Mouse (Mus musculus) stomach, embryonic 14.5 days (tissue): ENCODE measurements around the gene Acvr2a. TPM values are rescaled to one million over a fixed set of nuclear protein-coding genes. Genes with fewer than 3 reads are reported as not detected.

Experiments used
- ATAC-seq: fragments of 200-750 bp; cut with Nextera tagmentation; 2 replicates; pipeline ENCODE4 v1.8.0; 2017; ENCODE audit warnings: low read depth, moderate TSS enrichment; ENCODE audit not compliant: insufficient number of reproducible peaks, insufficient read depth, low FRiP score
- H3K27ac ChIP-seq: fragments of 300-500 bp; sonication (generic); 2 replicates; pipeline ENCODE4 v1.5.1; 2014; ENCODE audit warnings: mild to moderate bottlenecking, low read length, moderate library complexity, mixed read lengths
- H3K27me3 ChIP-seq: fragments of 300-500 bp; sonication (generic); 2 replicates; pipeline ENCODE4 v1.6.1; 2014; ENCODE audit warnings: low read length, control low read depth, mixed read lengths; ENCODE audit not compliant: control insufficient read depth, insufficient read depth
- H3K36me3 ChIP-seq: fragments of 300-500 bp; sonication (generic); 2 replicates; pipeline ENCODE4 v1.6.1; 2014; ENCODE audit warnings: mild to moderate bottlenecking, control low read depth, low read length, moderate library complexity, mixed read lengths; ENCODE audit not compliant: control insufficient read depth, insufficient read depth
- H3K4me1 ChIP-seq: fragments of 300-500 bp; sonication (generic); 2 replicates; pipeline ENCODE4 v1.6.1; 2014; ENCODE audit warnings: low read length, control low read depth, mixed read lengths; ENCODE audit not compliant: control insufficient read depth, insufficient read depth
- H3K4me2 ChIP-seq: fragments of 300-500 bp; sonication (generic); replicated peaks from 2 replicates; pipeline ENCODE4 v1.6.1; 2014; ENCODE audit warnings: low read depth, low read length, control low read depth
- H3K4me3 ChIP-seq: fragments of 300-500 bp; sonication (generic); 2 replicates; pipeline ENCODE4 v1.5.1; 2014; ENCODE audit warnings: low read depth, low read length, control low read depth
- H3K9ac ChIP-seq: fragments of 300-500 bp; sonication (generic); replicated peaks from 2 replicates; pipeline ENCODE4 v1.6.1; 2014; ENCODE audit warnings: low read depth, mild to moderate bottlenecking, control low read depth, low read length, moderate library complexity, mixed read lengths
- H3K9me3 ChIP-seq: fragments of 300-500 bp; sonication (generic); 2 replicates; pipeline ENCODE4 v1.6.1; 2016; ENCODE audit warnings: low read depth, low read length, control low read depth; ENCODE audit not compliant: control insufficient read depth
- WGBS: fragments of 180-500 bp; shearing (Covaris S2); extraction: QIAGEN DNeasy Blood & Tissue Kit; methylation state at CpG from one replicate; pipeline ENCODE4 v1.1.7; 2014; 5-methylcytosine and 5-hydroxymethylcytosine counted together
- polyA plus RNA-seq: library from polyadenylated mRNA; unstranded; fragments of >200 nt; fragmentation: Nextera tagmentation; extraction: Ambion mirVana; gene quantifications from 2 replicates; pipeline ENCODE4 v1.2.1, GENCODE M21; 2014

Gene Acvr2a
- polyA plus RNA-seq, 1 experiment from 2014 or later, result 19.8 TPM

GRCm38 (mm10) chr2:48814223-48815038 lies 522 bp downstream of the Acvr2a start:
- peak overlapping the region; percentile 67 for H3K4me3 ChIP-seq
- H3K27me3 ChIP-seq, result no peaks in the 10 kb centered on the region
- WGBS, result under 1% methylated on average over 75 of the region's 76 CpGs
- H3K36me3 ChIP-seq, result no peaks in the 10 kb centered on the region
- H3K4me2 ChIP-seq, result peak overlapping the region; percentile 85
- H3K9me3 ChIP-seq, result no peaks in the 10 kb centered on the region
- peak overlapping the region; percentile 53 for H3K9ac ChIP-seq
- H3K27ac ChIP-seq, result peak overlapping the region; percentile 94
- no peak; the same call in 1 of the 2 replicates for ATAC-seq
- H3K4me1 ChIP-seq, result 0 out of 2 replicates have a peak, but pooled peaks cover 9% of the 10 kb centered on the region

GRCm38 (mm10) chr2:48815039-48815590 lies 1.2 kb downstream of the Acvr2a start:
- H3K27ac ChIP-seq, result peak overlapping the region; percentile 94; the same call in 1 of the 2 replicates
- peak overlapping the region; percentile 53 for H3K9ac ChIP-seq
- WGBS, result 2% methylated on average over 15 of the region's 15 CpGs

GRCm38 (mm10) chr2:48816141-48817028 lies 2.5 kb downstream of the Acvr2a start:
- Histone ChIP-seq H3K36me3 (no peaks in the 10 kb centered on the region), H3K27me3 (no peaks in the 10 kb centered on the region), H3K4me2 (peak overlapping the region; percentile 85), H3K9me3 (no peaks in the 10 kb centered on the region), H3K27ac (no peak overlapping the region), H3K4me1 (0 out of 2 replicates have a peak, but pooled peaks cover 9% of the 10 kb centered on the region), H3K4me3 (peak overlapping the region; percentile 67), H3K9ac (peak overlapping the region; percentile 53; the same call in 1 of the 2 replicates)
- ATAC-seq, result no peak
- 13% methylated on average over 9 of the region's 9 CpGs for WGBS

More at GRCm38 (mm10) chr2:48815039-48815590, 1.2 kb downstream of the Acvr2a start:
- Histone ChIP-seq H3K4me1 (0 out of 2 replicates have a peak, but pooled peaks cover 9% of the 10 kb centered on the region), H3K4me3 (peak overlapping the region; percentile 67), H3K27me3 (no peaks in the 10 kb centered on the region), H3K36me3 (no peaks in the 10 kb centered on the region), H3K9me3 (no peaks in the 10 kb centered on the region), H3K4me2 (peak overlapping the region; percentile 85)
- no peak for ATAC-seq

GRCm38 (mm10) chr2:48825878-48826277 lies 12.0 kb downstream of the Acvr2a start:
- no peaks in the 10 kb centered on the region for H3K4me1 ChIP-seq
- H3K9me3 ChIP-seq, result no peaks in the 10 kb centered on the region
- WGBS, result 76% methylated on average over 2 of the region's 2 CpGs
- H3K4me2 ChIP-seq, result no peak overlapping the region
- ATAC-seq, result no peak
- H3K4me3 ChIP-seq, result no peak overlapping the region
- H3K27me3 ChIP-seq, result no peaks in the 10 kb centered on the region
- no peak overlapping the region for H3K27ac ChIP-seq
- H3K9ac ChIP-seq, result no peak overlapping the region
- no peaks in the 10 kb centered on the region for H3K36me3 ChIP-seq

- no peak overlapping the region for H3K4me3 ChIP-seq
- H3K4me2 ChIP-seq, result no peak overlapping the region
- H3K36me3 ChIP-seq, result no peaks in the 10 kb centered on the region
- H3K9me3 ChIP-seq, result no peaks in the 10 kb centered on the region
- no peak overlapping the region for H3K27ac ChIP-seq
- H3K4me1 ChIP-seq, result no peaks in the 10 kb centered on the region
- no peak overlapping the region for H3K9ac ChIP-seq
- no peaks in the 10 kb centered on the region for H3K27me3 ChIP-seq
- no peak for ATAC-seq
Measured at GRCm38 (mm10) chr2:48826380-48826779, 12.5 kb downstream of the Acvr2a start.

GRCm38 (mm10) chr2:48830492-48830891 lies 16.6 kb downstream of the Acvr2a start:
- H3K4me2 ChIP-seq, result no peak overlapping the region
- H3K4me1 ChIP-seq, result no peaks in the 10 kb centered on the region
- 88% methylated on average over 2 of the region's 2 CpGs for WGBS
- H3K9ac ChIP-seq, result no peak overlapping the region
- H3K9me3 ChIP-seq, result no peaks in the 10 kb centered on the region
- no peaks in the 10 kb centered on the region for H3K36me3 ChIP-seq
- H3K27ac ChIP-seq, result no peak overlapping the region
- no peak for ATAC-seq
- no peaks in the 10 kb centered on the region for H3K27me3 ChIP-seq
- H3K4me3 ChIP-seq, result no peak overlapping the region

- Histone ChIP-seq H3K4me3 (no peak overlapping the region), H3K27ac (no peak overlapping the region), H3K27me3 (no peaks in the 10 kb centered on the region), H3K9me3 (no peaks in the 10 kb centered on the region), H3K4me1 (no peaks in the 10 kb centered on the region), H3K9ac (no peak overlapping the region), H3K4me2 (no peak overlapping the region), H3K36me3 (no peaks in the 10 kb centered on the region)
- no peak for ATAC-seq
- WGBS, result 72% methylated on average over 5 of the region's 5 CpGs
Measured at GRCm38 (mm10) chr2:48832305-48832704, 18.4 kb downstream of the Acvr2a start.

GRCm38 (mm10) chr2:48833884-48834450 lies 20.1 kb downstream of the Acvr2a start:
- WGBS, result 66% methylated on average over 3 of the region's 3 CpGs

More at GRCm38 (mm10) chr2:48833884-48834450, 20.1 kb downstream of the Acvr2a start:
- H3K36me3 ChIP-seq, result no peaks in the 10 kb centered on the region
- no peak overlapping the region for H3K9ac ChIP-seq
- no peak overlapping the region for H3K4me3 ChIP-seq
- no peaks in the 10 kb centered on the region for H3K27me3 ChIP-seq
- no peak overlapping the region for H3K27ac ChIP-seq
- H3K4me2 ChIP-seq, result no peak overlapping the region
- H3K9me3 ChIP-seq, result no peaks in the 10 kb centered on the region
- ATAC-seq, result no peak
- H3K4me1 ChIP-seq, result no peaks in the 10 kb centered on the region
